Mouse (Mus musculus) kidney, postnatal 36 days (tissue): ENCODE data around the gene Fabp2.

Experiments
- DNase-seq, 2 experiments: peaks; one replicate each; pipeline ENCODE4 v3.0.0; 2021 to 2022; ENCODE audit warnings: mixed read lengths in 2 of 2

Gene Fabp2

DNA sequence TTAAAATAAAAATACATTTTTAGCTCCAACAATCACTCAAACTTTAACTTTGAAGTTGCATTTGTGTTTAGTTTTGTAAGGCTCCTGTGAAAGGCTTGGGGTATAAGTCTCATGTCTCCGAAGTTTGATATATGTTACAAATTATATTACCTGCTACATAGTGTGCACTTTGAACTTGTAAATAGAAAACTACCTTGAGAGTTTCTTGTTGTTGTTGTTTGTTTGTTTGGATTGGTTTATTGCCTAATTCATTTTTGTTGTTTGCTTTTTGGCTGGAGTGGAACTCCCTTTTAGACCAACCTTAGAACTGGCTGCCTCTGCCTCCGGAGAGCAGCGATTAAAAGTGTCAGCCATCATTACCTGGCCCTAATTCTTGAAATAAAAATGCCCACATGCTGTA is at the start of gene Fabp2:
TSS of gene Fabp2 (plus strand) at position 301 of the 400 bp plus-strand sequence.
- no peak for DNase-seq

DNA sequence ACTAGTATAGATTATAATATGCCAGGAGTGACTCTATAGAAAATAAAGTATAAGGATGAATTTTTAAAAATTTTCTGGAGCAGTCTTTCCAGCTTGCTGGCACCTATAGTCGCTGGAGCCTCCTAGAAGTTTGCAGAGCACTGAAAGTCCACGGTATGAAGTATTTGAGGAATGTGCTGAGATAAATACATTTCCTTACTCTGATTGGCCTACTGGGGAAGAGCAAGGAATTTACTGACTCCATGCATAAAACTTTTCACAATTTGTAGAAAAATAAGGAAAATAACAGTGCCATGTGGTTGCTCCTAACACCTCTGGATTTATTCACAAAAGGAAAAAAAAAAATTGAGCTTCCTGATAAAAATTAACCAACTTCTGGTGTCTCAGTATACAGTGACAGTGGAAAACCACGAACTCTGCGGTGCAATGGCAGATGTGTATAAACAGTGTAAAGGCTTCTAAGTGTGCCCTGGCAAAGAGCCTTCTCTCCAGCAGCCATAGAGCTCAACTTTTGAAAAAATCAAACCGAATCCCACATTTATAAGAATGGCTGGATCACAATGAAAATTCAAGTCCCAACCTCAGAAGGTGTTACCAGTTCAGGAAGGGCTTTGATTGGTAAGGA is 46.4 kb upstream of the Fabp2 start:
- DNase-seq, result no peak

DNA sequence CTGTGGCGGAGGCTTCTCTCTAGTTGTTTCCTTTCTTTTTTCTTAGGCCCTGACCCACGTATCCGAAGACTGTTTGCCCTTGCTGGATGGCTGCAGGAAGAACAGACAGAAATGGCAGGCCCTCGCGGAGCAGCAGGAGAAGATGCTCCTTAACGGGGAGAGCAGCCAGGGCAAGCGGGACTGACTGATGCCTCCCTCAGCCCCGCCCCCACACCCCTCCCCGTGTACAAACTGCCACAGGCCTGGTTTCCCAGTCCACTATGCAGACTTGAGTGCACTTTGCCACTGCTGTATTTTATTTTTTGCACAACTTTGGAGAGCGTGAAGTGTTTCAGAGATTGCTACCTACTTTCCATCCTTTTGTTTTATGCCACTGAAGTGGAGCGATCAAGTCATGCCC is 39.7 kb upstream of the Fabp2 start:
- no peak for DNase-seq

GRCm38 (mm10) chr3:122859829-122860228 is 35.0 kb upstream of the Fabp2 start:
- DNase-seq, result no peak

DNA sequence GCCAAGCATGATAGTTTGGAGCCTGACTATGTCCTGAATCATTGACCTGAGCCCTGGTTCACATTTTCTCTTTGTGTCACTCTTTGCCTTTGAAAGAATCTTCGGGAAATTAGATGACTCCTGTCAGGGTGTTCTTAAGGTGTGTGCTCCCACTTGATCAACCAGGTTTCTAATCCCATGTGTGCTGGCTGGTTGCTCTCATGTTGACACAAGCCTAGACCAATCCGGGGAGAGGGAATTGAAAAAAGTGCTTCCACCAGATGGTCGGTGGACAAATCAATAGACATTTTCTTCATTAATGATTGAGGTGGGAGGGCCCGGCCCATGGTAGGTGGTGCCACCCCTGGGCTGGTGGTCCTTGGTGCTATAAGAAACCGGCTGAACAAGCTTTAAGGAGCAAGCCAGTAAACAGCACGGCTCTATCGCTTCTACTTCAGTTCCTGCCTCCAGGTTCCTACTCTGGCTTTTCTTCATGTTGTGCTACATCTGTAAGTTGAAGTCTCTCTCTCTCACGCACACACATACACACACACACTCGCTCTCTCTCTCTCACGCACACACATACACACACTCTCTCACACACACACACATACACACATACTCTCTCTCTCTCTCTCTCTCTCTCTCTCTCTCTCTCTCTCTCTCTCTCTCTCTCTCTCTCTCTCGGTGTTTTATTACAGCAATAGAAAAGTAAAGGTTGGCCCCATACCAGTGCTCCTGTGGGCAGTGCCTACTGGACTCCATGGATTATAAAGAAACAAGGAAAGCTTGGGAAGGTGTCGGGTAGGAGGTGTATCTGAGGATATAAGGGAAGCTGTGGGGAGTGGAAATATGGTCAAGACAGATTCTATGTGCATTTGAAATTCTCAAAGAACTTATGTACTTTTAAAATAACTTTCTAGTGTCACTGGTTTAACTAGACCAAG is 34.0 kb upstream of the Fabp2 start:
- no peak for DNase-seq

- DNase-seq, result no peak
These were observed 29.8 kb upstream of the Fabp2 start for GRCm38 (mm10) chr3:122865092-122865491.

- no peak for DNase-seq
These were observed 26.6 kb upstream of the Fabp2 start for GRCm38 (mm10) chr3:122868270-122868669.

DNA sequence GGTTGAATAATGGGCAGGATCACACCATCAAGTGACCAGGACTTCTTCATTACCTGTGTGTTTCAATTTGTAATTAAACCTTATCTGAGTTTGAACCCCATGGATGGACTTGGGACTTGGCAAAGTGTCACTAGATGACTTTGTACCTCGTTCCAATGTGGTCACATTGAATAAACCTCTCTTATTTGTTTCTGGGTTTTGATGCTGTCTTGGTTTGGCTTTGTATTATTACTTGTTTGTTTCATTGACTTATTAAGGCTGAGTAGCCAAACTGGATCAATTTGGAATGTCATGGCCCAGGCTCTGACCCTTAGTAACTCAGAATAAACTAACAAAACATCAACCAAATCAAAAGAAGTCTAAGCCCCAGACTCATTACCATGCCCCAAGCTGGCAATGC is 23.3 kb upstream of the Fabp2 start:
- no peak for DNase-seq

- DNase-seq, result no peak
These were observed 18.0 kb upstream of the Fabp2 start for GRCm38 (mm10) chr3:122876870-122877269.

GRCm38 (mm10) chr3:122877543-122877942 is 17.3 kb upstream of the Fabp2 start:
- DNase-seq, result no peak

DNA sequence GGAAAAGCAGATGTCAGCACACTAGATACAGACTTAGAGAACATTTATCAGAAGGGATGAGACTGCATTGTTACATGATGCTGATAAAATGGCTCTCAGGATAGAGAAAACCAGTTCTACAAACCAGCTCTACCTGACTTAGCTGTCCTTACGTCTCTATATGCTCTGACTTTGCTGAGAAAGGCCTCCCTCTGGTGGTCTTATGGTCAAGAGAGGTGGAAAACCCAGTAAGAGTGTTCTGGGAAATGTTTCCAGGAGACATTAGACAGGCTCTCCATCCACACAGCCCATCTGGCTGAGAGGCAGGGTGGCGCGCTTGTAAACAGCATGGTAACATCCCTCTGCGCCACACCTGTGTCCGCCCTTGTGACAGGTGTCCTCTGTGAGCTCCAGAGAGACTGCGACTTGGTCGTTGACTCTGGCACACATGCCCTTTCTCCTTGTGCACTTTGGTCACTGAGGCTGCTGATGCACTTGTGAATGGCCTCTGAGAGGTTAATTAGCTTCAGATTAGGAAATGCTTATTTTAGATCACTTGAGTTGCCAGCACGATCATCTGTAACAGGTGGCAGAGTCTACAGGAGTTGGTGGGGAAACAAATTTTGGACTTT is 16.1 kb upstream of the Fabp2 start:
- no peak for DNase-seq

- no peak for DNase-seq
These were observed 7.2 kb upstream of the Fabp2 start for GRCm38 (mm10) chr3:122887505-122888301.

DNA sequence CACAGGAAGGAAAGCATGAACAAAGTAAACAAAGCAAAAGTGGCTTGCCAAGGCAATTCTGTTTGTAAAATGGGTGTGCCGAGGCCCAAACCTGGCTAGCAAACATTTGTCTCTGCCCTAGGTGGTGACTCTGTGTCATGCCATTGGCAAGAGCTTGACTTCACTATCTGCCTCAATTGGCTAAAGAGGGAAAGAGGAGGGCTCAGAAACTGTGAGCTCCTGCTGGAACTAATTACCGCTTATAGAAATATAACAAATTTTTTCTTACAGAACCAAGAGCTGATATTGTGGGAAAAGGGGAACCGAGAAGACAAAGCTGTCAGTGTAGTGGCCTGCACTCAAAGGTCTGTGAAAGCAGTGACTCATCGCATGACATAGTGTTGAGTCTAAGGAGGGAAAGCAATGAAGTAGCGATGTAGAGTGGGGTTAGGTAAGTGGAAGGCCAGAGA is 6.5 kb upstream of the Fabp2 start:
- DNase-seq, result no peak

GRCm38 (mm10) chr3:122895189-122895731 is 388 bp downstream of the Fabp2 start:
- DNase-seq, result no peak

DNA sequence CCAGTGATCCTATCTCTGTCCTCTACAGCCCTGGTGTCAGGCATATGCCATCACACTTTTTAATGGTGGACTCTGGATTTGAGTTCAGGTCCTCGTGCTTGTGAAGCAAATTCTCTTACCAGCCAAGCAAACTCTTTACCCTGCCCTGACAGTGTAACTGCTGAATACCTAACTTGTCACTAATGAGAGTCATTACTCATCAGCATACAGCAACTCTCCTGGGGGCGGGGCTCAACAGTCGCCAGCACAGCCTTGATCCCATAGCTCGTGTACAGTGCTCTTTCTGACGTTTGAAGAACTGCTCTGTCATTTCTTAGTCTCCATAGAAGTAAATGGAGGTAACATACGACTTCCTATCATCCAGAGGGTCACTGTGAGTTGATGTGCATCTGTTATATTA is 3.4 kb downstream of the Fabp2 start:
- no peak for DNase-seq

DNA sequence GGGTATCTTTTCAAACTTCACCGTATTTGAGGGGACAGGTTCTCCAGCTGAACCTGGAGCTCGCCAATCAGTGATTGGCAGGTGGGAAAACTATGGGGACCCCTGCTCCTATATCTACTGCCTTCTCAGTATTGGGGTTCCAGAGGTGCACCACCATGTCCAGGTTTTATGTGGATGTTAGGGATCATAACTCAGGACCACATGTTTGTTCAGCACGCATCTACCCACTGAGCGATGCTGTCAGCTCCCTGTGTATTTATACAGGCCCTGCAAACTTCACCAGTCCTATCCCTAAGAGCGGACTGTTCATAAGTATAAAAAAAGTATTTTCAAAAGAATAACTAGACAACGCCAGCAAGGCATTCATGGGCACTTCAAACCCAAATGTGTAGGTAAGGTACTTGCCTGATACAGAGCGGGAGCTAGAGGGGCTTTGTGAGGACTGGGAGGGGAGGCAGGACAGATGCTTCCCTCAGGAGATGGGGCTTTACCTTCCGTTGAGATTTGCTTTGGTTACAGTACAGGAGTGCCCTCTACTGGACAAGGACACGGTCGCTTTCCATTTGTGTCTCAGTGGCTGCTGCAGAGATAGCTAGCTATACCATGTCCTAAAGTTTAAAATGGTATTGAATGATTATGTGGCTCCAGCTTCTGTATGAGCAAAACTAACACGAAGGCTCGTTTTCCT is 9.0 kb downstream of the Fabp2 start:
- peak; percentile 35 to 64 for DNase-seq

DNA sequence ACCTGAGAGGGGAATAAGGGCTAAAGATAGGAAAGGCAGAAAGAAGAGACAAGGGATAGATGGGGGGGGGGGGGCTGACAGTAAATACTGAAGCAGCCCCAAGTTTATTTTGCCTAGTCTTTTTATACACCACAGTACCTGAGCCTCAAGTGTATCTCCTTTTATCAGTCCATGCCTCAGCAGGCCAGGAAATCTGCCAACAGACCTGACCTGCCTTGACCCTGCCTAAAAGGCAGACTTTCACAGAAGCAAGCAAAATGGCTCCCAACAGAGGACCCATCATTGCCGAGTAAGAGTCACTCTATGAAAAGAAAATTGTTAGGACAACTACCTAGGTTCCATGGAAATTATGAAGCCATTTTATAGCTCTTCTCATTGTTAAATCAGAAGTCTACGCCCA is 13.0 kb downstream of the Fabp2 start:
- no peak for DNase-seq

- DNase-seq, result no peak
These were observed 20.6 kb downstream of the Fabp2 start for GRCm38 (mm10) chr3:122915493-122915892.

- no peak for DNase-seq
These were observed 21.4 kb downstream of the Fabp2 start for GRCm38 (mm10) chr3:122916191-122916680.

GRCm38 (mm10) chr3:122918672-122919071 is 23.8 kb downstream of the Fabp2 start:
- DNase-seq, result no peak

- no peak for DNase-seq
These were observed 24.4 kb downstream of the Fabp2 start, which contains the start of gene Gm10959 for GRCm38 (mm10) chr3:122919260-122919659. Gene Gm10959, minus strand, starts transcription at chr3:122919360.
